Mouse (Mus musculus): ENCODE data around the gene Cyp2a12.

DNA sequence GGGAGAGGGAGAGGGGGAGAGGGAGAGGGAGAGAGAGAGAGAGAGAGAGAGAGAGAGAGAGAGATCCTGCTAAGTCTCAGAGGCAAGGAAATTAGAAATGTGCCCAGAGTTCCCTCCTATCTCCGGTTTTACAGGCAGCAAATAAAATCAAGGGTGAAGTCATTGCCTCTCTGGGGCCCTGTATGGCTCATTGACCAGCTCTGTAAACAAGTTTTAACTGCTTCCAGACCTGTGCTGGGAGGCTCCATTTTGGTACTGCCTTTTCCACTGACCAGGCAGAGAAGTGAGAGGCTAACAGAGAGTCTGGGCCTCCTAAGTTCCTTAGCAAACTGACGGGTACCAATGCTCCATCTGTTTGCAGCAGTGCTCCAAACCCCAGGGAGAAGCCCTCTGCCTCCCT lies 52.7 kb downstream of the Cyp2a12 start:
- TF ChIP-seq CTCF (IDR thresholded peaks at IDR 0.05; ENCODE audit: low read depth) (no peak), EP300 (optimal IDR thresholded peaks at IDR 0.05) (no peak)

Data from stomach, postnatal 0 days (tissue).